Mouse (Mus musculus): ENCODE results near the gene Mre11a.
A peak's percentile ranks its signal among the peaks of the same experiment; 100 is the strongest.

Mre11a gene

DNA sequence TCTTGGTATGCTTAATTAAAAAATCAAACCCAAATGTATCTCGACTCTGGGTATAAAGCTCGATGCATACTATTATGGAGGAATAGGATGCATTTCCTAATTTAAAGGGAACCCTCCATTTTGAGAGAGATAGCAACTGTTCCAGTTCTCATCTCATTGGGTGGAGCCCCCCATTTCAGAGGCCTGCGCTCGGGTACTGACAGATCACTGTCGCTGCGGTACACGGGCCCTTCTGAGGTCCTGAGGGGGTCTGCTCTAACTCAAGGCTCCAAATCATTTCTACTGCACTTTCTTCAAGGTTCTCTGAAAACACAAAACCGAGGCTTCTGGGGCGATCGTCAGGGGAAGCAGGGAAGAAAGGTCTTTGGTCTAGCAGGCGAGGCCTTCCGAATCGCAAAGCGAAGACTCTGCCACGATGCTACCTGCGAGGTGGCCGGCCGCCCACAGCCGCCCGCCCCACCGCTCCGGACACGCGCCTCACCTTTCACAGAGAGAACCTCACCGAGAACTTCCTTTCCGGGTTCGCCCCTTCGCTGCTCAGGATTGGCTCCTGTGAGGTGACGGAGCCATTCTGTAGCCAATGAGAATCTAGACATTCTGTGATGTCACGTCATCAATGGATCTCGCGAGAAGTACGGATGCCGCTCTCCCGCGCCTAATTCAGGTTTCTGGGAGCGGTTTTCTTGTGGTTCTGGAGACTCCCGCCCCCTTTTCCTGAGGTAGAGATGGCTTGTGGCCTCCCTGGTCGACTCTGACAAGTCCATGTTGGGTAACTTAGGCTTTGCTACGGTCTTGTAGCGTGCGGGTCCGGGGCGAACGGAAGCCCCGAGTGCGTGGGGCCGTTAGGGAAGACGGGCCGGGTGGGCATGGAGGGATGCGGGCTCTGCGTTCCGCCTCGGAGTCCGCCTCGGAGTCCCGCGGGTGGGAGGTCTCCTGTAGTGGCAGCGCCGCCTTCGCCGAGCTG is at the start of gene Mre11a, which contains the start of gene Ankrd49:
Gene Mre11a, plus strand, starts transcription at position 616 of the 964 bp plus-strand sequence.
Gene Ankrd49, minus strand, starts transcription at position 818 of the 964 bp plus-strand sequence.
- DNase-seq, result peak; percentile 95

DNA sequence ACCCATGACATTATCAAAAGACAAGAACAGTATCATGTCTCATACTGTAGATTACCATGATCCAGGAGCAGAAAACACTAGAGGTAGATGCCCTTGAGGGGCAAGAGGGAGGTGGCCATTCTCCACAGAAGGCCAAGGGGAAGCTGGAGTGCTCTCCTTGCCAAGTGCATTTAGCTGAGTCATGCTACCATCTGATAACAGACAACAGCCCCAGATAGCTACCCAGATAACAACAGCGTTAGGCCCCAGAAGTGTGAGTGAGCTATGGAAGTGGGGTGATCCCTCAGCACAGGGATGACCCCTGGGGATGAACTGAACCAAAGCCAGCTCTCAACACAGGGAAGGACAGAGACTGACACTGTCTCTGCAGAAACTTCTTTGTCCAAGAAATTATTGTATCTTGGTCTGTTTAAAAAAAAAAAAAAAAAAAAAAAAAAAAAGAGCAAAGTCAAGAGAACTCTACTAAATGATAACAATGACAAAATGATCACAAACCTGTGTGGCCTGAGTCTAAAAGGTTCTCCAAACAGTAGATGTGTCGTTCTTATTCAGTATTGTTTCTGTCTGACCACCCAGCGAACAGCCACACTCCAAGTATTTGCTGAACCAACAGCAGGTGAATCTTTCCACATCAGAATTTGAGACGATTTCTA is 44.8 kb upstream of the Mre11a start:
- no peak for DNase-seq

DNA sequence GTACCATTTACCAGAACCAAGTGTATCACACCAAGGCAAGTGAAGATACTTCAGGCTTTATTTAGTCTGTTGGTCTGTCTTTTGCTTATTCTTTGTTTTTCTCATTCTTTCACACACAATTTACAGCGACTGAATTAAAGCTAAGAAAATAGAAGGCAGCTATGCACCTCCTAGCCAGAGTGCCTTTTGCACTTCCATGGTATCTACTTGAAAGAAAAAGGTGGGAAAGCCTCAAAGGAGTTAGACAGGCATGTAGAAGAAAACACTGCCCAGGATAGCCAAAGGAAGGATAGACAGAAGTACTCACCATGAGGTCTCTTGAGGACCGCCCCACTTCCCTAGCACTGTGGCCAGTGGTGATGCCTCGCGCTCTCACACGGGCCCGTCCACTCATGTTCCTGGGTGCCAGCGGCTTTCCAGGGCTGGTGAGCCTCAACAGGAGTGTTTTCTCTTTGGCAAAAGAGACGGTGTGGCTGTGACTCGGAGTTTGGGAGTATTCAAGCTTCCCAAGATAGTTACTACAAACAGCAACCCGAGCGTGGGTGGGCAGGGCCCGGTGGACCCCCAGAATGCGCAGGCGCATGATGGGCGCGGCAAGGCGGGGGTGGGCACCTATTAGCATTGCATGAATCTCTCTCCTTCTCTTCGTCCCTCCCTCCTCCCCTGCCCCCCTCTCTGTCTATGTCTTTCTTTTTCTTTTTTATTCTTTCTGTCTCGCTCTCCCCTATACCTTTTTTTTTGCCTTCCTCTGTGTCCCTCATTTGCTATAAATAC is 44.1 kb upstream of the Mre11a start, which contains the start of gene Piwil4:
Gene Piwil4, minus strand, starts transcription at position 583 of the 774 bp plus-strand sequence.
- DNase-seq, result no peak

DNA sequence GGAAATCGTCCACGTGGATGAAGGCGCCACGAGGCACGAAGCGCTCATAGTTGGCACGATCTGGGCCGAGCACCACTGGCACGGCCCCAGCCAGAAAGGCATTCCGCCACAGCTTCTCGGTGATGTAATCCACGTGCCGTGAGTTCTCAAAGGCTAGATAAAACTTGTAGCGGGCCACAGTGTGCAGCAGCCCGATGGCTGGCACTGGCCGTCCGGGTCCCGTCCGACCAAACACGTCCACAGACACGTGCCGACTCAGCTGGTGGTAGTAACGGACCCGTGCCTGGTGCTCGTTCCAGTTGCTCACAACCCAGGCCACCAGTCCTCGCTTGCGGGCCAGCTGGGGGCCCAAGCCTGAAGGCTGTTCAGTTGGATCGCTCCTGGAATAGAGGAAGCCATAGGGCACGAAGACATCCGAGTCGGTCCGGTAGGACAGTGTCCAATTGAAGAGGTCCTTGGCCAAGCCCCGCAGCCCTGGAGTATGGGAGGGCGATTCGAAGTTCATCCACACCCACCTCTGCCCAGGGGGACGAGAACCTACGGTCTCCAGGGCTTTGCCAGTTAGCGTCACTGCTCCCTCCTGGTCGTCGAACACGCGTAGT is 33.5 kb upstream of the Mre11a start:
- peak; percentile 14 for DNase-seq

DNA sequence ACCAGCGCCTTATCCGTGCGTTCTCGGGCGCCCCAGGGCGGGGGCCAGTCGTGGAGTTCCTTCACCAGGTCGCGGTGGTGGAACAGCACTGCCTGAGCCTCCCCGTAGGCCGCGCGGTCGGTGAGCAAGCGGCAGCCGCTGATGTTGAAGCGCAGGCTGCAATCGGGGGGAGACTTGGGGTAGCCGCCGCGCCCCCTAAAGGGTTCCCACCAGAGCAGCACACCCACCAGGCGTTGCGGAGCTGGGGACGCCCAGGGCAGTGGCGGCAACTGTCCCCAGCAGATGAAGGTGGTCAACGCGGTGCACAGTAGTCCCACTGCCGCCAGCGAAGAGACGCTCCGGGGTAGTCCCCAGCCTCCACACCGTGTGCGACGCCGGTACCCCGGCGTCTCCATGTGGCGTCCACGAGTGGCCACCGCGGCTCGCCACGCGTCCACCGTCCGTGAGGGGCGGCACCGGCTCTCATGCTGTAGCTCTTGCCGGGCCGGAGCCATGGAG is 32.9 kb upstream of the Mre11a start:
- peak; percentile 40 for DNase-seq

DNA sequence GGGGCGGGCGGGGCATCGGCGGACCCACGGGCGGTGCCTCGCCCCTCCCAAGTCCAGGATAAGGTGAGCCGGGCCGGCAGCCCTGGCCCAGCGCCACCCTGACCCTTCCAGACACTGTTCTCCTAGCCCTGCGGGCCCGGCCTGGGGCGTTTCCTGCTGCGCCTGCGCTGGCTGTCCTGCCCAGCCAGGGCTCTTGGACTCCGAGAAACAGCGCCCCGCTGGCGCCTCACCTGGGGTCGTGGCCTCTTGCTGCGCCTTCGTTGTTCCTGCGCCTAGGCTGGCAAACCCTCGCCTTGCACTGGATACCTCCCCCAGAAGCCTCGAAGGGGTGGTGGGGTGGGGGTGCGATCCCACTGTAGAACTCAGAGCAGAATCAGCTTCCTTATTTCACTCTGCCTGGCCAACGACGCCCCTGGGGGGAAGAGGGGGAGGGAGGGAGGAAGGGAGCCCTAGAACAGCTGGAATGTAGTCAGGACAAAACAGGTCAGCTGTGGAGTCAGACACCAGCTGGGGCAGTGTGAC is 32.4 kb upstream of the Mre11a start, which contains the start of gene Fut4:
Gene Fut4, minus strand, starts transcription at position 393 of the 522 bp plus-strand sequence.
- peak; percentile 83 for DNase-seq

DNA sequence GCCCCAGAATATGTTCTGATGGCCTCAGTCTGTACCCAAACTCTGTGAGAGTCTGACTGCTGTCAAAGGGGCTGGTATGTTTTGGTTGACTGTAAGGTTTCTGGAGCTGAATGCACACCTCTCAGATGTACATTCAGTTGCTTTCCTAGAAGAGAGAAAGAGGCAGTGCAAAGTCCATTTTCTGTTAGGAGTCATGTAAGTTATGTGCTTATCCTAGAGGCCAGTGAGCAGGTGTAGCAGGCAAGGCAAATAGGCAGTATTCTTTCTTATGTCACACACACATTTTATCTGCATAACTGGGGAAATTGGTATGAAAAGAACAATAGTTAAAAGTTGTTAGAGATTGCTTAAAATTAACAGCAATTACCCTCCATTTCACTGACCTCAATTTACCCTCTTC is 30.5 kb upstream of the Mre11a start:
- no peak for DNase-seq

DNA sequence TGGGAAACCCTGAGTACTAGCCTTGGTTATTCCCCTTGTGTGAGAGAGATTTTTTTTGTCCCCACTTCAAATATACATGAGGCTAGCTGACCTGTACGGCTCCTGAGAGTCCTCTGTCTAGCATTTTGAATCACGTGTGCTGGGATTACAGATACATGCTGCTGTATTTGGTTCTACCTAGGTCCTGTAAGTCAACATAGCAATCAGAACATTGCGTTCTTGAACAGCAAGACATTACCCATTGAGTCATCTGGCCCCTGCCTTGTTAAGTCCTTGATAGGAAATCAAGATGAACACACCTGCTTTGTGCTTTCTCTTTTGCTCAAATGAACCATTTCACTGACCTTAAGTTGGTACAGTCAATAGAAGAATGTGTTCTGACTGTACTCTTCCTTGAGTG is 30.0 kb upstream of the Mre11a start:
- no peak for DNase-seq

DNA sequence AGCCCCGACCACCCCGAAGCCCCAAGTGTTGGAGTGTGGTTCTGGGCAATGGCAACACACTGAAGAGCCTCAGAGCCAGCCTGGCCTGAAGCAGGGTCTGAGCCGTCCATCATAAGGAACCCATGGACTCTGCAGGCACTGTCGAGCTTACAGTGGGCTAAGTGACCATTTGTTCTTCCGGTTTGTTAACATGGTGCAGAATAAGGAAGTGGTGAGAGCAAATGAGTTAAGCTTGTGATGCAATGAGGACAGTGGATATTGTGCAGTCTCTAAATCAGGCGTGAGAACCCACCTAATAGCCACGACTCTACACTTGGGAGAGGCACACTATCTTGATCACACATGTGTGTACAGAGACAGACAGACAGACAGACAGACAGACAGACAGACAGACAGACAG is 25.9 kb upstream of the Mre11a start:
- DNase-seq, result no peak

DNA sequence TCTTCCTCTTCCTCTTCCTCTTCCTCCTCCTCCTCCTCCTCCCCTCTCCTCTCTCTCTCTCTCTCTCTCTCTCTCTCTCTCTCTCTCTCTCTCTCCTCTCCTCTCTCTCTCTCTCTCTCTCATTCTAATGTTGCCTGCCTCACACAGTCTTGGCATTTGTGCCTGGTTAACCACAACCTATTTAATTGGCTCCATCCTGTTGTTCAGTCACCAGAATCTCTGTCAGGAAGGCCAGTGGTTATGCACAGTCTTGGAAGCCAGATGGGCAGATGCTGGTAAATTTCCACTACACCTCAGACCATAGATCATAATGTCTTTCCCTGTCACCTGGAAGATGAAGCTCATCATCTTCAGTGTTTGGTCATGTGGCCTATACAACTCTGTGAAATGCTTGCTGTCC is 25.2 kb upstream of the Mre11a start:
- no peak for DNase-seq

DNA sequence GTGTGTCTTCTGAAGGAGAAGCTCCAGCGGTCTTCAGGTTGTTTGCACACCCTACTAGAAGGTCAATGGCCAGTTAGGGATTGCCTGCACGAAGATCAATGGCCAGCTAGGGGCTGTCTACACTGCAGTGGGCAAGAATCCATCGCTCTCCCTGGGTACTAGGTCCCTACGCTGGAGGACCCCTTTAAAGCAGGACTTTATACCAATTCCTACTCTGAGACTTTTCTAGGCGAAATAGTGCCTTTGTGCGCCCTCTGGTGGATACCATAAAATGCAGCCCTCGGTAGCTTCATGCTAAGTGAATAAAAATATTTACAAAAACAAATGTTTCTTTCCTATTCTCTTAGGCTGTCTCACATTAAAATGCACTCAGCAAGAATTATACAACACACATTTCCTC is 19.7 kb upstream of the Mre11a start:
- DNase-seq, result peak; percentile 77

DNA sequence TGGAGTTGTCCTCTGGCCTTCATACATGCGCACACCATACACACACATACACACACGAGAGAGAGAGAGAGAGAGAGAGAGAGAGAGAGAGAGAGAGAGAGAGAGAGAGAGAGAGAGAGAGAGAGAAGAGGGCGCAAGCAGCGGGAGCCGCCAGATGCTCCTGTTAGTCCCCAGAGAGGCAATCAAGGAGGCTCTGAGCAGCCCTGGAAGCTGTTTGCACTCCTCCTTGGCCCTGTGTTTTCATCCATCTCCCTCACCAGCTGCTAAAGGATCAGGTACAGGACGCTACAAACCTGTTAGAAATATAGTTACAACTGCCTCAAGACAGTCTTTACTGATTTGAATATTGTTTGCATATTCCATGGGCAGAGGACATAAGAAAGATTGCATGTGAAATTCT is 14.6 kb upstream of the Mre11a start:
- no peak for DNase-seq

DNA sequence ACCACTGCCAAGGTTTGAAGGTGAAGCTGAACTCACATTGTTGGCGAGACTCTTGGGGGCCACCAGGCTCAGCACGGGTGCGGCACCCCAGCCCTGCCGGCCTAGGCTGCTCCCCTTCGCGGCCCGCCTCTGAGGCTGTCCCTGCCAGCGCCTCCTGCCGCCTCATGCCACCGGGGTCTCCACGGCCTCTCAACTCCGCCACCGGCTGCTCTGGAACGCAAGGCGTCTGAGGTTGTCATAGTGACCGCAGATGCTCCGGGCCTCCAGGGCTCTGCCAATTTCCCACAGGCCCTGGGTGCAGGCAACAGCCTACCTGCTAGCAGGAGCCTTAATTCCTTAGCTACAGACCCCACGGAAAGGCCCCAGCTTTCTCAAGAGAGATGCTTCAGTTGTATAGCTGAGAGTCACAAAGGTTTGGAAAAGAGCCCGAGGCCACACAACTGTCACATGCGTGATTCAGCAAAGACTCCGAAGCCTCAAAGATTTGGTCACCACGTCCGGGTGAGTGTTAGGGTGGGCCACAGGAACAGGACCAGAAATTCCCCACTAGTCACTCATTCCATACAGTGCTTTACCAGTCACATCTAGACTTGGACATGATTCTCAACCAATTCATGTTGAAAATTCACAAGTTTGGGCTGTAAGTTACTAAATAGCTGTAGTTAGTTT is 13.5 kb upstream of the Mre11a start, which contains the start of gene 1700012B09Rik:
Gene 1700012B09Rik, minus strand, starts transcription at position 228 of the 669 bp plus-strand sequence.
- no peak for DNase-seq

DNA sequence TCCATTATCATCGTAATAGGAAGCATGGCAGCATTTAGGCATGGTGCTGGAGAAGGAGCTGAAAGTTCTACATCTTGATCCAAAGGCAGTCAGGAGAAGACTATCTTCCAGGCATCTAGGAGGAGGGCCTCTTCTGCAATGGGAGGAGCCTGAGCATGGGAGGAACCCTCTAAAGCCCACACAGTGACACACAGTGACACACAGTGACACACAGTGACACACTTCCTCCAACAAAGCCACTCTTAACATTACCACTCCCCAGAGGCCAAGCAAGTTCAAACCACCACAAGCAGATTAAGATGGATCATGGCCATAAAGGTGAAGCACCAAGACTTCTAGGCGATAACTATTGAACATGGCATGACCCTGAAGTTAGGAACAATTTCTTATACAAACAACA is 12.4 kb upstream of the Mre11a start:
- no peak for DNase-seq

DNA sequence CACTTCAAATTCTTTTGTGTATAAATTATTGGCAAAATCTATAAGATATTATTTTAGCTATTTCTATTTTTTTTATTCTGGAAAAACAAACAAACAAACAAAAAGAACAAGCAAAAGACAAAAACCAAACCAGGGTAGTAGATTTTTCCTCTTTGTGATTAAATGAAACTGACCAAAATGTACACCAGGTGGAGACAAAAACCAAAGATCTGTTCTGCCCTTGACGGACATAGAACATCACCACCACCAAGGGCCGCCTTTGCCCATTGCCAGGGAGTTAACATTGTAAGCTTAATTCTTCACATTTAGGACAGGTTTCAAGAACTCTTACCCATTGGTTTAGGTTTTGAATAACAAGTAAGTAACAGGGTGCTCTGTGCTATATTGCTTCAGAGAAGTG is 10.6 kb upstream of the Mre11a start:
- no peak for DNase-seq

DNA sequence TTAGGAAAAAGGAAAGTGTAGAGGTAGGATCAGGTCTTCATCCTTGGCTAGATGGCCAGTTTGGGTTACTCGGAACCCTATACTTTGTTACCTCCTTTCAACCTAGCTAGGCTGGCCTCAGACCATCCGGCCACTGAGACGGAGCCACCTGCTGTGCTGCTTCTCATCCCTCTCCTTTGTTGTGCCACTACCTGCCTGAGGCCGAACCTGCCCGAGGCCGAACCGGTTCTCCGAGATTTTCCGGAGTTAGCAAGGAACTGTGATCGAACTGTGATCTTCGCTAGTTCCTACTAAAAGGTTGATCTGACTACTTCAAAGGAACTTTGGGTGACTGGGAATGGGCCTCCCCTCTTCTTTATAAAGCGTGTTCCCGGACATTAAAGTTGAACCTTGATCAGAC is 6.1 kb upstream of the Mre11a start:
- no peak for DNase-seq

DNA sequence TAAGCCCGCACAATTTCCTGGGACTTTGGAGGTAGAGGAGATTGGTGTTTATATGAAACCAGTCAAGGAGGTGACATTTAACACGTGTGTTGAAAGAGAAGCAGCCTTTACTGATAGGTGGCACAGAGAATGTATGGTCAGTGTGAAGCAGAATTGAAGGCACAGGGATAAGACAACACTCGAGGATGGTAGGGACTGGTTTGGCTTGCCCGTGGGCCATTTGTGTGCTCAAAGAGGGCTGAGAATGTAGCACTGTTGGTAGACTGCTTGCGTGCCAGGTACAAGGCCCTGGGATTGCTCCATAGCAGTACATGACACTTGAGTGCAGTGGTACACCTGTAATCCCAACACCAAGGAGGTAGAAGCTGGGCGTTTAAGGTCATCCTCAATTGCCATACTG is 2.9 kb downstream of the Mre11a start:
- no peak for DNase-seq

DNA sequence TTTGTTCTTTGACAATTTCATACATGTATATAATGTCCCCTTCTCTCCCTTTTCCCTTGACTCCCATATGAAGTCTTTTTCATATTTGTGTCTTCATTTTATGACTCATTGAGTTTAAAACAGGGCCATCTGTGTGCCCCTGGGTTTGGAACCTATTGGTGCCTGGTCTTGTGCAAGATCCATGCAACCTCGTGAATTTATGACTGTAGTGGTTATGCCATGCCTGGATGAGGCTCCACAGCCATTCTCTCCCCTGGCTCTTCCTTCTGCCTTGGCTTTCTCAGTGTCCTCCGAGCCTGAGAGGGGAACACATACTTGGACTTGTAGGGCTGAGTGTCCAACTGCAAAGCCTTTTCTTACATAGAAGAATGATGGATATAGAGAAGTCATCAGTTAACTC is 21.3 kb downstream of the Mre11a start:
- no peak for DNase-seq

DNA sequence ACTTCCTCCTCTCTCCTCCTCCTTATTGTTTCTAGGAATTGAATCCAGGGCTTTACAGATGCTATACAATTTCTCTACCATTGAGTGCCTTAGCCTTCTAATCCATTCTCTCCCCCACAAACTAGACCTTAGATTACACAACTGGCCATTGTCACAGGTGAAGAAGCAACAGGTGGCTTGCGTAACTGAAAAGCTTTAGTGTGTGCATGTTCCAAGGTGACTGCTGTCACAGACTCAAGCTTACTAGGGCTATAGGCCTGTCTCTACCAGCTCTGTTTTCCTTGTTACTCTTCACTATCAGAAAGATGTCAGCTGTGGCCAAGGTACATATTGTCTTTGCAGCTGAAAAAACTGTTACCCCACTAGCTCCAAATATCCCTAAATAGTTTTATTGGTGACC is 22.3 kb downstream of the Mre11a start:
- DNase-seq, result no peak

DNA sequence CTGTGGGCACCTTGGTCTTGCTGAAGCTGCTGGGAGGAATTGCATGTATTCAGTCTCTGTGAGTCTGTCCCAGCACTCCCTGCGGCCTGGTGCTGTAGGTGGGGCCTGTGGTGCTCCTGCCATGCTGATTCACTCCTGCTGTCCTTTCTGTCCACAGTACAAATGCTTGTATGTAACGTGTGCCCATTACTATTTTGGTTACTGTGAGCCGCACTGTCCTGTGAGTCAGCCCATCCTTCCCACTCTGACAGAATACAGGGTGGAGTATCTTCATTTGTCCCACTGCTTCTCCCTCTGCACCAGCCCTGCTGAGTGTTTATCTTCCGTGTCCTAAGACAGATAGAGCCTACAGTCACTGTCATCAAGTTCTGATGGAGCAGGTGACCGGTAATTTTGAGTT is 25.7 kb downstream of the Mre11a start:
- no peak for DNase-seq

DNA sequence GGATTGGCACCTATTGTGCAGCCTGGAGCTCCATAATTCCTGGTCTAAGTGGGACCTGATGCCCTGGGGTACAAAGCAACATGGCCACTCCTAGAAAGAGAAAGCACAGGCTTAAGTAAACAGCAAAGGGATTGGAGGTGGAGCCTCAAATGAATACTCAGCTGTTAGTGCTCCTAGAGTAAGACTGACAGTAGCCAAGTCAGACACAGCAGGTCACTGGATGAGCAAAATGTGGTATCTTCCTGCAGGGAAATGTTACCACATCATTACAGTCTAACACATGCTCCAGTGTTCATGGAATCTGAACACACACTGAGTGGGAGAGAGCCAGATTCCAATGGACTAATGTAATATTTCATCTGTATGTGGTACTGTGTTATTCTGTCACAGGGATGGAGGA is 36.9 kb downstream of the Mre11a start:
- no peak for DNase-seq

DNA sequence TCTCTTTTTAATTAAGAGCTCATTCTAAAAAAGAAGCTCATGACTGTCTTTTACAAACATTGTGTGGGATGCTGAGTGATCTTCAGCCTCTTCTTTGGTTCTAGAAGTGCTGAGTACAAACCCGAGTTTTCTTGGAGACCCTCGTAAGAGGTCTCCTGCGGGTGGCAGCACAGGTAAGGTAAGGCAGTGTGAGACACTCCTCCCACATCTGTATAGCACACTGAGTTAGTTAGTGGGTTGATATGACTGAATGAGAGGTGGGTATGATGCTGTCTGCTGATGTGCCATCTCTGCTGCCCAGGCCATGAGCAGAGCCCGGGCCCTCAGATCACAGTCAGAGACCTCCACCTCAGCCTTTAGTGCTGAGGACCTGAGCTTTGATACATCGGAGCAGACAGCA is 40.4 kb downstream of the Mre11a start:
- DNase-seq, result no peak

Data from kidney, postnatal 10 days (tissue).